Mouse (Mus musculus): Measurements from ENCODE around the gene Elf1. TPM values are rescaled to one million over a fixed set of nuclear protein-coding genes. Genes with fewer than 3 reads are reported as not detected.

Elf1 gene
- polyA plus RNA-seq, 2 experiments, result 15.3 to 15.8 TPM

DNA sequence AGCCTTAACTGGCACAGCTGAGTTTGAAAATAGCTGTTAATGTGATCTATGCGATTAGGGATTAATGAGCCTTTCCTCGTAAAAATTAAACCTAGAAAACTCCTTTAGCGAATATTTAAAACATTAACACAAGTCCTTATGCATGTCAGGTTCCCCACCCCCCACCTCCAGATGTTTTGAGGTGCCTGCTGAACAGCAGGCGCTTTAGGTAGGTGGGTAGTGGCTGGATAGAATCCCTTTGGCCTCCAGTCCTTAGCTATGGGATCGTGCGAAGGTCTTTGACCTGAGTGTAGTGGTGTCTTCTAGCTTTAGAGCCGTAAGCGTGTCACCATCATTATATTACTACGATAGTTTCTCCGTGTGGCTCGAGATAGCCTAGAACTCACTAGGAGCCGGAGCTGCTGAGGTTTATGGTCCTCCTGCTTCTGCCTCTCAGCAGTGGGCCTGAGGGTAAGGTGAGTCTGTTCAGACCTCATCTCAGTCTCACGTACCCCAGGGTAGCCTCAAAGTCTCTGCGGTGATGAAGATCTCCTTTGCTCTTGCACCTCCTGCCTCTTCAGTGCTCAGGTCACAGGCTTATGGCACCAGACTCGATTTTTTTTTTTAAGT lies 1.9 kb downstream of the Elf1 start:
- no peak for TF ChIP-seq POLR2A (IDR thresholded peaks at IDR 0.05; ENCODE audit: borderline replicate concordance, extremely low read depth, insufficient read depth, insufficient read length)
- H3K9ac ChIP-seq (ENCODE audit: low read depth, low read length, severe bottlenecking), result peak overlapping the region; percentile 98
- 11% methylated on average over 15 of the region's 15 CpGs for WGBS
- peak overlapping the region; percentile 100 for H3K27ac ChIP-seq (replicated peaks; ENCODE audit: low read depth, low read length)
- peaks cover 31% of the 10 kb centered on the region for H3K4me1 ChIP-seq (ENCODE audit: control insufficient read depth, insufficient read depth, low read length)
- H3K27me3 ChIP-seq (ENCODE audit: control insufficient read depth, insufficient read depth, low read length), result no peaks in the 10 kb centered on the region
- peak overlapping the region; percentile 97 for H3K4me3 ChIP-seq (replicated peaks; ENCODE audit: low read length)
- DNase-seq (ENCODE audit: low spot score), result peak; percentile 14
- H3K9me3 ChIP-seq (ENCODE audit: control insufficient read depth, low read length), result no peaks in the 10 kb centered on the region
- H3K4me2 ChIP-seq (replicated peaks; ENCODE audit: low read depth, low read length, severe bottlenecking), result peak overlapping the region; percentile 72
- H3K36me3 ChIP-seq (ENCODE audit: control insufficient read depth, insufficient read depth, low read length), result peaks cover 10% of the 10 kb centered on the region; the same call in 1 of the 2 replicates
- no peak for ATAC-seq (ENCODE audit: low FRiP score, low read depth)

DNA sequence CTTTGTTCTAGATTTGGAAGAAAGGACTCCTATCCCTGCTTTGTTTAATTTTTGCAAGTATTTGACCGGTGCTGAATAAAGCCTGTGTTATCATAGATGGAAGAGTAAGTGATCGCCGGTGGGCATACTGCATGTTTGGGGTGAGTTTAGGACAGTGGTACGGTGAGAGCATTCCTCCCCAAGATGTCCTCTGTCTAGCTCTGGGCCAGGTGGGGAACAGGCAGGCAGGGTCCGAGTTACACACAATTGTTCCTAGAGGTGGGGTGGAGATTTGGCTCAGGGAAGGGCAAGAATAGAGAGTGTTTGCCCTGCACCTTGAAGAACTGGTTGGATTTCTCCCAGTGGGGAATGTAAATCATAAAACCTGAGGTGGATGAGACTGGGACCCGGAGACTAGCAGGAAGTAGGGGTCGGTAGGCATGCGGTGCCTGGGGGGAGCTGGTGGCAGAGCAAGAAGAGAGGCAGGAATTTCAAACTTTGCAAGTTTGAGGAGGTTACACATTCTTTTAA lies 2.7 kb downstream of the Elf1 start:
- no peak for ATAC-seq (ENCODE audit: low FRiP score, low read depth)
- WGBS, result 62% methylated on average over 8 of the region's 8 CpGs
- TF ChIP-seq POLR2A (IDR thresholded peaks at IDR 0.05; ENCODE audit: borderline replicate concordance, extremely low read depth, insufficient read depth, insufficient read length), result no peak
- DNase-seq (ENCODE audit: low spot score), result peak; percentile 10
- peak overlapping the region; percentile 97 for H3K4me3 ChIP-seq (replicated peaks; ENCODE audit: low read length)
- peaks cover 34% of the 10 kb centered on the region for H3K4me1 ChIP-seq (ENCODE audit: control insufficient read depth, insufficient read depth, low read length)
- peak overlapping the region; percentile 72 for H3K4me2 ChIP-seq (replicated peaks; ENCODE audit: low read depth, low read length, severe bottlenecking)
- H3K9ac ChIP-seq (ENCODE audit: low read depth, low read length, severe bottlenecking), result no peak overlapping the region
- no peaks in the 10 kb centered on the region for H3K27me3 ChIP-seq (ENCODE audit: control insufficient read depth, insufficient read depth, low read length)
- H3K9me3 ChIP-seq (ENCODE audit: control insufficient read depth, low read length), result no peaks in the 10 kb centered on the region
- H3K27ac ChIP-seq (replicated peaks; ENCODE audit: low read depth, low read length), result 0 out of 2 replicates have a peak overlapping the region, but pooled peaks have one; percentile 11
- 0 out of 2 replicates have a peak, but pooled peaks cover 4% of the 10 kb centered on the region for H3K36me3 ChIP-seq (ENCODE audit: control insufficient read depth, insufficient read depth, low read length)

DNA sequence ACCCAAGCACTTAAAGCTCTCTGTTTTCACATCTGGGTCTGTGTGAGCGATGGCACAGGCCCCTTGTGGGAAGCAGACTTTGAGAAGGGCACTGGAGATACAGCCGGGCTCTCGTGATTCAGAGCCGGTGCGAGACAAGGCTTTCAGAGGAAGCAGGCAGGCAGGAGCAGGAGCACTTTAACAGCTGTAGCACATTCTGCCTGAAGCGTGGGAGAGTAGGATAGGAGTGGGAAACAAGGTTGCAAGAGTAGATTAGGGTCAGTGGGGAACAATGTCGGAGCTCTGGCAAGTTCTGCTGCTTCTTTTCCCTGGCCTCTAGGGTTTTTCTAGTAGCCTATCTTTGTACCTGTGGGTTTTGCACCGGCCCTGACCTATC lies 5.6 kb downstream of the Elf1 start:
- Histone ChIP-seq H3K9ac (ENCODE audit: low read depth, low read length, severe bottlenecking) (0 out of 2 replicates have a peak overlapping the region, but pooled peaks have one; percentile 43), H3K27ac (replicated peaks; ENCODE audit: low read depth, low read length) (peak overlapping the region; percentile 65; the same call in 1 of the 2 replicates), H3K4me2 (replicated peaks; ENCODE audit: low read depth, low read length, severe bottlenecking) (peak overlapping the region; percentile 66), H3K4me1 (ENCODE audit: control insufficient read depth, insufficient read depth, low read length) (peaks cover 26% of the 10 kb centered on the region), H3K27me3 (ENCODE audit: control insufficient read depth, insufficient read depth, low read length) (no peaks in the 10 kb centered on the region), H3K36me3 (ENCODE audit: control insufficient read depth, insufficient read depth, low read length) (no peaks in the 10 kb centered on the region), H3K4me3 (replicated peaks; ENCODE audit: low read length) (peak overlapping the region; percentile 36), H3K9me3 (ENCODE audit: control insufficient read depth, low read length) (no peaks in the 10 kb centered on the region)
- ATAC-seq (ENCODE audit: low FRiP score, low read depth) (no peak), DNase-seq (ENCODE audit: low spot score) (no peak)
- 13% methylated on average over 8 of the region's 8 CpGs for WGBS
- TF ChIP-seq POLR2A (IDR thresholded peaks at IDR 0.05; ENCODE audit: borderline replicate concordance, extremely low read depth, insufficient read depth, insufficient read length), result no peak

DNA sequence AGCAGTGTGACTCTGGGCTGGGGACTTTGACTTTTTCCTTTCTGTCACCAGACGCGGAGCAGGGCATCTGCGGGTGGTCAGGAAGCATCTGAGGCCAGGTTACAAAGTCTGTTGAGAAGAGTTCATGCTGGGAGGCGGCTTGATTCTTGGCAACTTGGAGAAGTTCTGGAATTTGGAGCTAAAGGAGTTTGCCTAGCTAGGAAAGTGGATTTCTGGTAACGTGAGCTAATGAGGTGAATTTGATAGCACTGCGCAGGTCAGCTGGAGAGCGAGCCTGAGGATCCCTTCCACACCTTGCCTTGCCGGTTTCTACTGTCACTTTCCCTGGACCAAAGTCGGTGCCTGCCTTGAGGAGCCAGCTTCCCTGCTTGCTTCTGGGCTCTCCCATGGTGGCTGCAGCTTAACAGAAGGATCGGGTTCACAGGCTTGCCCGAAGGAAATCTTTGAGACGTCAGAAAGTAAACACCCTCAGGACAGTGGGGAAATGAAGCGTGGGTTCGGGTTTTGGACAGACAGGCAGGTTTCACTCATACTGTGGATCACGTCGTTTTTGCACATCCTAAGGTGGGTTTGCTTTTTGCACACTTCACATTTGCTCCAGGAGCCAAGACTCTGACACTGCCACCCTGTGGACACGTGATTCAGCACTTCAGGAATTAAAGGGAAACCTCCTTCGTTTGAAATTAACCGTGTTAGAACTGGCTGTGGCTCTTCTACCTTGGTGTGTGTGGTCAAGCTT lies 6.2 kb downstream of the Elf1 start:
- H3K27ac ChIP-seq (replicated peaks; ENCODE audit: low read depth, low read length), result peak overlapping the region; percentile 65; the same call in 1 of the 2 replicates
- H3K4me2 ChIP-seq (replicated peaks; ENCODE audit: low read depth, low read length, severe bottlenecking), result peak overlapping the region; percentile 66
- TF ChIP-seq POLR2A (IDR thresholded peaks at IDR 0.05; ENCODE audit: borderline replicate concordance, extremely low read depth, insufficient read depth, insufficient read length), result no peak
- peaks cover 26% of the 10 kb centered on the region for H3K4me1 ChIP-seq (ENCODE audit: control insufficient read depth, insufficient read depth, low read length)
- ATAC-seq (ENCODE audit: low FRiP score, low read depth), result peak; percentile 35
- no peaks in the 10 kb centered on the region for H3K27me3 ChIP-seq (ENCODE audit: control insufficient read depth, insufficient read depth, low read length)
- peak; percentile 26 for DNase-seq (ENCODE audit: low spot score)
- WGBS, result 4% methylated on average over 19 of the region's 19 CpGs
- H3K36me3 ChIP-seq (ENCODE audit: control insufficient read depth, insufficient read depth, low read length), result no peaks in the 10 kb centered on the region
- H3K4me3 ChIP-seq (replicated peaks; ENCODE audit: low read length), result peak overlapping the region; percentile 36
- H3K9ac ChIP-seq (ENCODE audit: low read depth, low read length, severe bottlenecking), result peak overlapping the region; percentile 43; the same call in 1 of the 2 replicates
- H3K9me3 ChIP-seq (ENCODE audit: control insufficient read depth, low read length), result no peaks in the 10 kb centered on the region

DNA sequence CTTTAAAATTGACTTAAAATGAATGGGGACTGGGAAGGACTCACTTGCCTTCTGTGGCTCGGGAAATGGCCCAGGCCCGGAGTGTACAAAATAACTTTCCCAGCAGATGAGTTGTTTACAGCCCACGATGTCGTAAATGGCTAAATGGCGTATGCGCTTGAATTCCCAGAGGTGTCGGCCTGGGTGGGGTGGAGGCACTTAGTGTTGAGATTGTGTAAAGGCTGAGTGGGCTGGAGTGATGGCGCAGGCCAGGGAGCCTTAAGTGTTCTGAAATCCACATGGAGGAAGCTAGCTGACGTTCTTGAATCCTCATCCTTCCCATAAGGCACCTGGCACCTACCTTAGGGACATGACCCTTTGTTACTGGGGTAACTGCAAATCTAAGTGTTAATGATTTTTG lies 7.5 kb downstream of the Elf1 start:
- WGBS, result 44% methylated on average over 9 of the region's 9 CpGs
- Histone ChIP-seq H3K36me3 (ENCODE audit: control insufficient read depth, insufficient read depth, low read length) (no peaks in the 10 kb centered on the region), H3K4me1 (ENCODE audit: control insufficient read depth, insufficient read depth, low read length) (peaks cover 16% of the 10 kb centered on the region), H3K27ac (replicated peaks; ENCODE audit: low read depth, low read length) (no peak overlapping the region), H3K4me3 (replicated peaks; ENCODE audit: low read length) (no peak overlapping the region), H3K9me3 (ENCODE audit: control insufficient read depth, low read length) (no peaks in the 10 kb centered on the region), H3K4me2 (replicated peaks; ENCODE audit: low read depth, low read length, severe bottlenecking) (no peak overlapping the region), H3K9ac (ENCODE audit: low read depth, low read length, severe bottlenecking) (no peak overlapping the region), H3K27me3 (ENCODE audit: control insufficient read depth, insufficient read depth, low read length) (no peaks in the 10 kb centered on the region)
- TF ChIP-seq POLR2A (IDR thresholded peaks at IDR 0.05; ENCODE audit: borderline replicate concordance, extremely low read depth, insufficient read depth, insufficient read length), result no peak
- no peak for ATAC-seq (ENCODE audit: low FRiP score, low read depth)
- no peak for DNase-seq (ENCODE audit: low spot score)
